Mouse (Mus musculus) liver, embryonic 14.5 days (tissue): ENCODE measurements around the gene Pnmal2.

Experiments used
- CTCF ChIP-seq: IDR thresholded peaks from 2 replicates; pipeline ENCODE4 v1.5.1; 2016; ENCODE audit warnings: antibody characterized with exemption, low read depth, control low read depth
- EP300 ChIP-seq: IDR thresholded peaks from 2 replicates; pipeline ENCODE4 v1.6.1; 2016; ENCODE audit warnings: antibody characterized with exemption, low read depth

GRCm38 (mm10) chr7:16916342-16917265, 27.9 kb upstream of the Pnmal2 start:
- TF ChIP-seq CTCF (peak; percentile 6; the same call in 1 of the 2 replicates), EP300 (no peak)
